Mouse (Mus musculus) liver, embryonic 14.5 days (tissue): ENCODE results near the gene 2210016F16Rik. TPM values are rescaled to one million over a fixed set of nuclear protein-coding genes. Genes with fewer than 3 reads are reported as not detected.
A peak's percentile ranks its signal among the peaks of the same experiment; 100 is the strongest.
"Not testable (repeated sequence)": the region's sequence is repeated elsewhere in the genome, so short reads cannot be mapped to it uniquely, and the experiment has no call there.

Experiments
- ATAC-seq: fragments of 200-750 bp; cut with Nextera tagmentation; 2 replicates; pipeline ENCODE4 v1.8.0; 2017; ENCODE audit warnings: moderate number of reproducible peaks, mild to moderate bottlenecking, moderate library complexity; ENCODE audit not compliant: insufficient read depth
- DNase-seq, 3 experiments: peaks; one replicate each; pipeline ENCODE4 v3.0.0-alpha.2; 2012 to 2013; ENCODE audit warnings: low read depth in 3 of 3, low spot score in 3 of 3
- H3K27ac ChIP-seq: fragments of 300-500 bp; sonication (generic); 2 replicates; pipeline ENCODE4 v1.5.1; 2014; ENCODE audit warnings: moderate library complexity, mild to moderate bottlenecking, control low read depth, inconsistent platforms
- H3K27me3 ChIP-seq: fragments of 300-500 bp; sonication (generic); 2 replicates; pipeline ENCODE4 v1.6.1; 2014; ENCODE audit warnings: mild to moderate bottlenecking, low read length, moderate library complexity; ENCODE audit not compliant: control insufficient read depth, insufficient read depth
- H3K36me3 ChIP-seq: fragments of 300-500 bp; sonication (generic); replicated peaks from 2 replicates; pipeline ENCODE4 v1.6.1; 2014; ENCODE audit warnings: low read depth; ENCODE audit not compliant: control insufficient read depth, insufficient read depth
- H3K4me1 ChIP-seq, 2 experiments: fragments of 200-500 bp in 1 of 2; fragments of 300-500 bp in 1 of 2; sonication (generic) in 1 of 2; replicated peaks; 2 replicates each; pipeline ENCODE4 v1.6.1; 2012 to 2014; ENCODE audit warnings: antibody characterized with exemption in 1 of 2, inconsistent platforms in 1 of 2, low read length in 1 of 2; ENCODE audit not compliant: control insufficient read depth in 2 of 2, insufficient read depth in 2 of 2
- H3K4me2 ChIP-seq: fragments of 300-500 bp; sonication (generic); 2 replicates; pipeline ENCODE4 v1.6.1; 2014; ENCODE audit warnings: low read depth, mild to moderate bottlenecking, control low read depth, moderate library complexity
- H3K4me3 ChIP-seq, 2 experiments: fragments of 200-500 bp in 1 of 2; fragments of 300-500 bp in 1 of 2; sonication (generic) in 1 of 2; 2 replicates each; pipeline ENCODE4 v1.5.1; 2012 to 2014; ENCODE audit warnings: low read depth in 2 of 2, low read length in 2 of 2, mild to moderate bottlenecking in 2 of 2, control low read depth in 1 of 2, inconsistent platforms in 1 of 2, moderate library complexity in 1 of 2; ENCODE audit not compliant: insufficient read depth in 1 of 2
- H3K9ac ChIP-seq: fragments of 300-500 bp; sonication (generic); replicated peaks from 2 replicates; pipeline ENCODE4 v1.6.1; 2014; ENCODE audit warnings: mild to moderate bottlenecking, control low read depth, moderate library complexity
- H3K9me3 ChIP-seq: fragments of 300-500 bp; sonication (generic); 2 replicates; pipeline ENCODE4 v1.6.1; 2016; ENCODE audit warnings: low read length, mixed read lengths; ENCODE audit not compliant: control insufficient read depth
- CTCF ChIP-seq: IDR thresholded peaks from 2 replicates; pipeline ENCODE4 v1.5.1; 2016; ENCODE audit warnings: antibody characterized with exemption, low read depth, control low read depth
- EP300 ChIP-seq: IDR thresholded peaks from 2 replicates; pipeline ENCODE4 v1.6.1; 2016; ENCODE audit warnings: antibody characterized with exemption, low read depth
- WGBS: fragments of 180-500 bp; shearing (Covaris S2); extraction: QIAGEN DNeasy Blood & Tissue Kit; methylation state at CpG from one replicate; pipeline ENCODE4 v1.1.7; 2014; ENCODE audit not compliant: insufficient replicate concordance; 5-methylcytosine and 5-hydroxymethylcytosine counted together
- polyA plus RNA-seq, 2 experiments: library from polyadenylated mRNA; depleted of rRNA in 1 of 2; stranded (reverse) in 1 of 2; unstranded in 1 of 2; fragments of >200 nt; fragmentation: Nextera tagmentation in 1 of 2; extraction: Ambion mirVana in 1 of 2; gene quantifications; 2 replicates each; pipeline versions ENCODE4 v1.2.1 to v1.2.3; 2012 to 2014

The 2210016F16Rik gene
- polyA plus RNA-seq, 2 experiments, result 9.3 to 20.2 TPM

DNA sequence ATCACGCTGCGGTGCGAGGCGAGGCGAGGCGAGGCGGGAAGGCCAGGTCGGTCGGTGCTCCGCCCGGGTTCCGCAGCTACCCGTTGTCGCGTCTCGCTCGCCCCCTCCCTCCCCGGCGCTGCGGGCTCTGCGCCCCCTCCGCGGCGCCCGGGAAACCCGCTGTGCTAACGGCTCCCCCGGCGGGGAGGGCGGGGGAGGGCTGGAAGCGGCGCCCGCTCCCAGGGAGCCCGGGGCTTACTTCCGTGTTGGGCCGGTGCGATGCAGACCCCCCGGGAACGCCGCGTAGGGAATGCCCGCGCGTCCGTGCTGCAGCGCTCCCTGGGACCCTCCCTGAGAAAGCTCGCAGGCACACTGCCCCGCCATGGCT lies 17.7 kb upstream of the 2210016F16Rik start:
- H3K36me3 ChIP-seq, result peaks cover 21% of the 10 kb centered on the region
- H3K4me1 ChIP-seq, result peaks cover 6 to 11% of the 10 kb centered on the region in 2 experiments; a peak in 3 of 4 replicates
- 1% methylated on average over 32 of the region's 48 CpGs for WGBS
- peak overlapping the region; percentile 69 for H3K4me2 ChIP-seq
- TF ChIP-seq EP300 (no peak), CTCF (no peak)
- H3K9me3 ChIP-seq, result no peaks in the 10 kb centered on the region
- peak overlapping the region; percentile 100 for H3K9ac ChIP-seq
- H3K27me3 ChIP-seq, result no peaks in the 10 kb centered on the region
- peak overlapping the region; percentile 88 to 98 for H3K4me3 ChIP-seq
- no peak; the same call in 1 of the 2 replicates for ATAC-seq
- no peak for DNase-seq
- H3K27ac ChIP-seq, result peak overlapping the region; percentile 91

GRCm38 (mm10) chr13:58402003-58402743 lies 17.1 kb upstream of the 2210016F16Rik start, which contains the start of gene Rmi1:
Gene Rmi1, plus strand, starts transcription at chr13:58402248.
- peak; percentile 95 to 96 (median 96) for DNase-seq
- peak; percentile 41; the same call in 1 of the 2 replicates for TF ChIP-seq EP300
- peak; percentile 49 for TF ChIP-seq CTCF
- Histone ChIP-seq H3K9me3 (no peaks in the 10 kb centered on the region), H3K27me3 (no peaks in the 10 kb centered on the region), H3K36me3 (peaks cover 22% of the 10 kb centered on the region), H3K27ac (peak within 1 kb of the TSS; percentile 91), H3K4me3 (peak within 1 kb of the TSS; percentile 88 to 98), H3K9ac (peak within 1 kb of the TSS; percentile 100), H3K4me1 (peaks cover 6 to 11% of the 10 kb centered on the region in 2 experiments; a peak in 3 of 4 replicates), H3K4me2 (peak within 1 kb of the TSS; percentile 77)
- ATAC-seq, result peak; percentile 92
- WGBS, result under 1% methylated on average over 85 of the region's 91 CpGs

DNA sequence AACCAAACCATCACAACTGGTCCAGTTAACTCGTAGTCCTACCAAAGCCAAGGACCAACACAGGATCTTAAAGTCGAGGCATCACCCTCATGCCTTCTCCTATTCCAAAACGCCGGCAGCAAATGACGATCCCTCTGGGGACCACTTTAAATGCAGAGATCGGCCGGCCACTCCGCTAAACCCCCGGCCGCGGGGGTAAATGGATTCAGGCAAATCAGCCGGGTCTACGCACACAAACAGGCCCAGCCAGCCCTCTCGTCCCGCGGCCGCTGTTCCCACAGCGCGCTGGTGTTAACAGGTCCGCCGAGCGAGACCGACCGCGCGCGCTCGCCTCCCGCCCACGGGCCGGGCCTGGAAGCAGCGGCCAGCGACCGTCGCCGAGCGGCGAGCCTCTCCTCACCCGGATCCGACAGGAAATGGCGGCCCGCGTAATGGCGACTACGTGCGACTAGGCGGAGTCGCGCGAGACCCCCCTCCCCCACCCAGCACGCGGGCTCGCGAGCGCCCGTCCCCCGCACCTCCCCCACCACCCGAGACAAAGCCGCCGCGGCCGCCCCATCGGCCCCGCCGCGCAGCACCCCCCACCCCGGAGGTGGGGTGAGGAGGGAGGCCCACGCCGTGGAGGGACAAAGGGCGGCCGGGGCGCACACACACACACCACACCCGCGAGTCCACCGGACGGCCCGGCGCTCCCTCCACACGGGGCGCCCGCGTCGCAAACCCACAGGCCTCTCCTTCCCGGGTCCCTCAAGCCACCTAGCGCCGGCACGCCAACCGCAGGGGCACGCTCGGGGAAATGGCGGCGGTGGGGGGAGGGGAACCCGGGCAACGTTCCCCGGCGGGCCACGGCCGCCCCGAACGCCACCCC lies 16.3 kb upstream of the 2210016F16Rik start:
- WGBS, result under 1% methylated on average over 85 of the region's 100 CpGs

DNA sequence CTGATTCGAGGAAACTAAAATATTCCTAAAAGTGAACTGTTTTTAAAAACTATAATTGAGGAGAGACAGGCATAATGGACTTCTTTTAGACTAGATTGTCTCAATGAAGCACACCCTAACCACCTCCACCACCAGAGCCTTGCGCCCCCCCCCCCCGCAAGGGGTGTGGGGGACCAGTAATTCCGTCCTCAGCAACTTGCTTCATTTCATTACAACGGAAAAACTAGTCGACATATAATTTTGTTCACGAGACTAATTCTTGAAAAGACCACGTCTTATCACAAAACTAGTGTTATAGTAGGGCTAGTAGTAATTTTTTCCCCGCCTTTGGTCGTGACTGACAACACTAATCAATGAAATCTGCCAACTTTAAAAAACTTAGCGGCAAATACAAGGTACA lies 15.6 kb upstream of the 2210016F16Rik start:
- H3K4me3 ChIP-seq, result peak overlapping the region; percentile 88 to 98
- no peaks in the 10 kb centered on the region for H3K27me3 ChIP-seq
- H3K9me3 ChIP-seq, result no peaks in the 10 kb centered on the region
- H3K4me1 ChIP-seq, result peaks cover 3 to 10% of the 10 kb centered on the region in 2 experiments; a peak in 3 of 4 replicates
- peak overlapping the region; percentile 100 for H3K9ac ChIP-seq
- WGBS, result under 1% methylated on average over 11 of the region's 11 CpGs
- H3K36me3 ChIP-seq, result peaks cover 35% of the 10 kb centered on the region
- TF ChIP-seq CTCF, result no peak
- no peak for TF ChIP-seq EP300
- ATAC-seq, result no peak
- peak overlapping the region; percentile 91 for H3K27ac ChIP-seq
- H3K4me2 ChIP-seq, result peak overlapping the region; percentile 77
- DNase-seq, result no peak

More for the DNA sequence above, 16.3 kb upstream of the 2210016F16Rik start:
- Histone ChIP-seq H3K4me1 (peaks cover 6 to 11% of the 10 kb centered on the region in 2 experiments; a peak in 3 of 4 replicates), H3K9me3 (no peaks in the 10 kb centered on the region), H3K4me3 (peak overlapping the region; percentile 88 to 98), H3K27ac (peak overlapping the region; percentile 91), H3K4me2 (peak overlapping the region; percentile 77), H3K36me3 (peaks cover 27% of the 10 kb centered on the region), H3K27me3 (no peaks in the 10 kb centered on the region), H3K9ac (peak overlapping the region; percentile 100)
- peak; percentile 27 for ATAC-seq
- DNase-seq, result peak; percentile 39 to 55 (median 52)
- TF ChIP-seq EP300 (no peak), CTCF (peak; percentile 36)

- peaks cover 62% of the 10 kb centered on the region for H3K36me3 ChIP-seq
- no peak for TF ChIP-seq EP300
- no peak for TF ChIP-seq CTCF
Observed at GRCm38 (mm10) chr13:58397651-58398050, 12.6 kb upstream of the 2210016F16Rik start.

DNA sequence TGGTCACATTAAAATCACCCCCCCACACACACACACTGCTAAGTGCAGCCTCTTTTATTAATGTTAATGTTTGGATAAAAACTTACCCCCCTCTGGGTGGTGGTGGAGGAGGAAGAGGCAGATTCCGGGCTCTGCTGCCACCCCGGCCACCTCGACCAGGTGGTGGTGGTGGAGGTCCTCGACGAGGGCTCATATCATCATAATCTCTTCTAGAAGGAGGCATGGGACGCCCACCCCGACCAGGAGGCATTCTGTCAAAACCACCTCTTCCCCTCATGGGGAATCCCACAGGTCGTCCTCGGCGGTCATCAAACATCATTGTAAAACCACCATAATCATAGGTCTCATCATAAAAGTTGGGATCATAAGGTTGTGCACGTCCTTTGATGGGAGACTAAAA lies 9.4 kb upstream of the 2210016F16Rik start:
- DNase-seq, ATAC-seq, H3K27ac ChIP-seq, H3K4me3 ChIP-seq, H3K9me3 ChIP-seq, H3K4me1 ChIP-seq, H3K9ac ChIP-seq, H3K4me2 ChIP-seq, H3K27me3 ChIP-seq: not testable (repeated sequence)
- 79% methylated on average over 11 of the region's 11 CpGs for WGBS
- H3K36me3 ChIP-seq, result peaks cover 80% of the 10 kb centered on the region

More at GRCm38 (mm10) chr13:58397651-58398050, 12.6 kb upstream of the 2210016F16Rik start:
- H3K9me3 ChIP-seq, result no peaks in the 10 kb centered on the region
- ATAC-seq (no peak), DNase-seq (no peak)
- 0 out of 4 replicates have a peak, but pooled peaks cover 0 to 2% of the 10 kb centered on the region in 2 experiments for H3K4me1 ChIP-seq
- no peak overlapping the region for H3K27ac ChIP-seq
- H3K9ac ChIP-seq, result no peak overlapping the region
- 91% methylated on average over 13 of the region's 13 CpGs for WGBS
- H3K4me2 ChIP-seq, result no peak overlapping the region
- H3K4me3 ChIP-seq, result no peak overlapping the region
- H3K27me3 ChIP-seq, result no peaks in the 10 kb centered on the region
